Mouse (Mus musculus): ENCODE results near the gene Gm12394.
"Not testable (repeated sequence)": the region's sequence is repeated elsewhere in the genome, so short reads cannot be mapped to it uniquely, and the experiment has no call there.

Gm12394 gene

DNA sequence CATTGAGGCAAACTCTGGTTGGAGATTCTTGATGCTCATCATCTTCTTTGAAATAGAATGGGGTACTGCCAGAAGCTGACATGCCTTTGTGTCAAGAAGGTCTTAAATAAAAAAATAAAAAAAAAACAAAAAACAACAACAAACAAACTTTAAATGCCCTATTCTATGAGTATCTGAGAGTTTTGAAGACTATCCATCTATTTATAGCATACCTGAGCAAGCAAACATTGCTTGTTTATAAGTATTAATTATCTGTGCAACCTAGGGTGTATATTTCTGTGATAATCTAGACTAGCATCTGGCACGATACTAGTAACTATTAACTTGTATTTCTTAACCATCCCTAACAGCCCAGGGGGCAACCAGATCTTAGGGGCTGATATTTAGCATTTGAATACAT is at the start of gene Gm12394:
Gm12394 (minus strand) TSS at position 101 of the 400 bp plus-strand sequence.
- DNase-seq (ENCODE audit: low spot score): not testable (repeated sequence)

DNA sequence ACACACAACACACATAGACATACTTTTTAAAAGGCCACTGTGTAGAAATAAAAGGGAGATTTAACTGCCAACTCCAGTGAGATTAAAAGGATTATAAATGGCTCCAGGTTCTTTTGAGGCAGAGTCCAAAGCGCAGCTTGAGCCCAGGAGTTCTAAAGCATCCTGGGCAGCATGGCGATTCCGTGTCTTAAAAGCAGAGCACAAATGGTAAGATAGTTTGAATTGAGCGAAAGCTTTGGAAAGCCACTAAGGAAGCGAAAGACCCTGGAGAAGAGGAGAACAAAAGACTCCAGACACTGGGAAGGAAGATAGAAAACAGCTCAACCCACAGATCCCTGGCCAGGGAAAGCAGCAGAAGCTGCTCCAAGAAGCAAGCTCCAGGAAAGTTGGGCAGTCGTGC is 48.4 kb upstream of the Gm12394 start:
- DNase-seq (ENCODE audit: low spot score): no peak

DNA sequence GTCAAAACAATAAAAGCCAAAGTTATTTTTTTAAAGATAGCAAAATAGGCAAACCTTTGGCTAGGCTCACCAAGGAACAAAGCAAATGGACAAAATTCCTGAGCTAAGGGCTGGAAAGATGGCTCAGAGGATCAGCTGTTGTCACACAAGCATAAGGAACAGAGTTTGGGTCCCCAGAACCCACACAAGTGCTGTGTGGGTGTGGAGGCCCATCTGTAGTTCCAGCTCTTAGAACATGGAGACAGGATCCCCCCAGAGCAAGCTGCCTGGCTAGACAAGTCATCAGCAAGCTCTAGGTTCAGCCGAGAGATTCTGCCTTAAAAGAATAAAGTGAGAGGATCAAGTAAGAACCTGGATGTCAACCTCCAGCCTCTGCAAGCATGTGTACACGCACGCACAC is 48.0 kb upstream of the Gm12394 start:
- no peak for DNase-seq (ENCODE audit: low spot score)

DNA sequence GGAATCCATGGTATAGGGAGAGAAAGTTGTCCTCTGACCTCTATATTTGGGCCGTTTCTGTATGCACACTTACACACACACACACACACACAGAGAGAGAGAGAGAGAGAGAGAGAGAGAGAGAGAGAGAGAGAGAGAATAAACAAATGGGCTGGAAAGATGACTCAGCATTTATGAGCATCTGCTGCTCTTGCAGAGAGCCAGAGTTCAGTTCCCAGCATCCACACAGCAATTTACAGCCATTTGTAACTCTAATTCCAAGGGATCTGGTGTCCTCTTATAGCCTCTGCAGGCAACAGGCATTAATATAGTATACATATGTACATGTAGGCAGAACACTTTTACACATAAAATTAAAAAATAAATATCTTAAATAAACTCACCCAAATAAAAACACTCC is 47.4 kb upstream of the Gm12394 start:
- no peak for DNase-seq (ENCODE audit: low spot score)

DNA sequence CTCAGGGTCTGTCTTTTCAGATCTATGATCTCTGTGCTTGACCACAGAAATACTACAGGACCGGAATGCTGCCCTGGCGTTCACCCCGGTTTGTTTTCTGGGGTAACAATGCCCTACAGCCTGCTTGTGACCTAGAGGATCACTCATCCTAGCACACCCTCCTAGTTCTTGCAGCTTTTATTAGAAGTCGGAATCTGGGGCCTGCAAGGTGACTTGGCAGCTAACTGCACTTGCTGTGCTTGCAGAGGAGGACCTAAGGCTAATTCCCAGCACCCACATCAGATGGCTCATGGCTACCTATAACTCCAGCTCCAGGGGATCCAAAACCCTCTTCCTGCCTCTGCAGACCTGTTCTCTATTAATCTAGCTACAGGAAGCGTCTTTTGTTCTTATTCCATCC is 46.2 kb upstream of the Gm12394 start:
- DNase-seq (ENCODE audit: low spot score): no peak

DNA sequence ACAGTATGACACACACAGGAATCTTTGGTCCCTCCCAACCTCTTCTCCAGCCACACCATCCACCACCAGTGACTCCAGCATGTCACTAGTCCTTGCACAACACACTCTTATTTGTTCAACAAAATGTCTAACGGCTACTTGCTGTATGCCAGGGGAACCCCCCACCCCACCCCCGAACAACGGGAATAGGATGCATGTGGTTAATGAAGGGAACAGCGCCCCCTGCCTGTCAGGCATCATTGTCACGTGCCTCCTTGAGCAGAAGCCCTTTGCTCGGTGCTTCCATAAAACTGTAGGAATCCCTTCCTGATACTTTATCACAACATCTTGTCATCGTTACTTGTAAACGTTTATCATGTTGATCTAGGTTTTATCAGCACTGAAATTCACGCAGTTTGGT is 45.6 kb upstream of the Gm12394 start:
- DNase-seq (ENCODE audit: low spot score): no peak

DNA sequence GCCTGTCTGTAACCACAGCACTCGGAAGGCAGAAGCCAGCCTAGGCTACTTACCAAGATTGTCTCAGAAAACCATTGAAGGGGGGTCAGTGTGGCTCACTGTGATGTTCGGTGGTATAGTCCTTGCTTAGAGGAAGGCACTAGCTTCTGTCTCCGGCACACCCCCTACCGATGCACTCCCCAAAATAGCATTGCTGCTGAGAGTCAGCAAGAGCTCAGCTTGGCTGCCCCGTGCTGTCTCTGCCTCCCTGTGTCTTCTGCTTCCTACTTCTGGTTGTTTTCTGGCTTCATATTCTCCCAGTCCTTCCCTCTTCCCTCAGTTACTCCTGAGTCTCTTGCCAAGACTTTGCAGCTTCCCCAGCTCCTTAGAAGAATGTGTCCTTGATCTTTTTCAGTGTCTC is 44.3 kb upstream of the Gm12394 start:
- no peak for DNase-seq (ENCODE audit: low spot score)

DNA sequence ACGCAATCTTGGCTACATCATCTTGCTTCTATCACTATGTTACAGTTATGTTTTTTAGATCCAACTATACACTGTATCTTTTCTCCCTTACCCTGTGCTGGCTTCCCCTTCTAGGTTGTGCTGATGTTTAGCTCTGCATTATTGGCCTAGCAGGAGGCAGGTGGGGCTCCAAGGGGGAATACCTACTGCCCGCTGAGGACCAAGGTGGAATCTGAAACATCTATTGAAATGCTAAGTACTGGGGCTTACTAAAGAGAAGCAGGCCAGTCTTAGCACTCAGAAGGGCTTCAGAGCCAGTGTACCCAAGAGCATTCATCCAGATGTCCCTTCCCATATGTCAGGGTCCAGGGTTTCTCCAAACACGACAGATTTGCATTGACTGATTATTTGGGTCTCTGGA is 42.3 kb upstream of the Gm12394 start:
- no peak for DNase-seq (ENCODE audit: low spot score)

DNA sequence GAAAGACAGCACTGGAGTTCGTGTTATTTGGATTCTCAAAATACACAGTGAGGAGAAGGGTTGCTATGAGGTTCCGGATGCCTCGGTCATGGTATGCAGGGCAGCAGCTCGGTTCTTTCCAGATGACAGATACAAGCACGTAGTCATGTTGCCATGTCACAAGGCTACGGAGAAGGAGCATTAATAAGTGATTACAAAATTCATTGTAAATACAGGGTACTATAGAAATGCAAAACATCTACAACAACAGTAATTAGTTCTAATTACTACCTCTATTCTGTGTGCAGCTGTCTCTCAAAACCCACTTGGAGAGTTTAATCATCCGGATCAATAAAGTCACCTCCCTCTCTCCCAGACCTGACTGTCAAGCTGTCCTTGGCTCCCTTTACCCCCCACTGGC is 38.5 kb upstream of the Gm12394 start:
- no peak for DNase-seq (ENCODE audit: low spot score)

DNA sequence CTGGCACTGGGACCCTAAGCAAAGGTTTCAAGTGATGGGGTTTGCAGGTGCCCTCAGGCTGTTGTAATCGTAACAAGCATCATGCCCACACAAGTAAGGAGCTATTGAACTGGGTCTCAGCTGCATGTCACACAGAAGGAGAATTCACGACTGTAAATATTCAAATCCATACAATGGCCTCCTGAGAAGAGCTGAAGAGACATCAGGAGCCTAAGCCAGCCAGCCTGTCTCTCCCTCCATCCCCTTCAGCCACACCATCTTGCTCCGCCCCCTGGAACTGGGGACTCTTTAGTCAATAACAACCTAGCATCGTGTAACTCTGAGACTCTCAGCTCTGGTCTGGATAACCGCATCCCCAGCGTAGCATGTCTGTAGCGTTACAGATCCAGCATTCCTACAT is 34.6 kb upstream of the Gm12394 start:
- DNase-seq (ENCODE audit: low spot score): no peak

DNA sequence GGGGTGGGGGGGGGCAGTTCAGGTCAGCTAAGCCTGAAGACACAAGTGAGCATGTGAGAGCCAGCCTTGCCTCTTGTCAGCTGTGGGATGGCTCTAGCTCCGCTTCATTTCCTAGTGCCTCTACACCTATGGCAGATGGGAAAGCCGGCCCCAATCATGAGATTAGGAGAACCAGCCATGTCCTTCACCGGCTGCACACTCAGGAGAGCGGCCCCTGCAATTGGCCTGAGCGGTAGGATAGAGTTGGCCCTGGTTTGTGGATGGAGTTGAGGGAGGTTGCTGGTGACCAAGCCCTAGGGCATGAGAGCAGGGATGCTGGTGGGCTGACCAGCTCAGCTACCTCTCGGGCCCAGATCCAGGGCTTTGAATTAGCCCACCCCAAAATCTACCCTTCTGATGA is 32.2 kb upstream of the Gm12394 start:
- no peak for DNase-seq (ENCODE audit: low spot score)

DNA sequence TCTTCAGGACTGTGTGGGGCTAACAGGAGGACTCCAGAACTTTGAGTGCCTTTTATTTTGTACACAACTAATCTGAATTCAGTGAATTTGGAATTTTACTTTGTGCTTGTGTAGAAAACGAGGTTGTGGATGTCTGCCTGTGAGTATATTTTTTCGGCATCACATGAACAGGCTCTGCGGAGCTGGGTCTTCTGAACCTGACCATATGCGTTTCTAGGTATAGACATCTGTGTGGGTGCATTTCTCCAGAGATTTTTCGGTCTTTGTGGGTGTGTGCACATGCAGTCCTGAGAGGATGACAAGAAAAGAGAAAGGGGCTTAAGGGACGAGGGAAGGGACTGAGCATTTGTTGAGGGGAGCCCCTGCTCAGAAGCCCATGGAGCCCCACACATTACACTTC is 30.4 kb upstream of the Gm12394 start:
- DNase-seq (ENCODE audit: low spot score): no peak

DNA sequence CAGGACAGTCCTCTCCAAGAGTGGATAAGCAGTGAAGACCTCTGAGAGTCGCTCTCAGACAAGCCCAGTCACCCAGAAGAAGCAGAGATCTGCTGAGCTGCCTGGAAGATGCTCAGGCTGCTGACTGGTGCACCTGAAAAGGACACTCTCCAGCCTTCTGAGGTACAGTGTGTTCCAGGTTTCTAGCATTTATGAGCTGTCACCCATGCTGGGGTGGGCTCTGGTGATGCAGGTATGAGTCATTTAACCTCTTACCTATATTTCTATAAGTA is 24.0 kb upstream of the Gm12394 start:
- DNase-seq (ENCODE audit: low spot score): no peak

DNA sequence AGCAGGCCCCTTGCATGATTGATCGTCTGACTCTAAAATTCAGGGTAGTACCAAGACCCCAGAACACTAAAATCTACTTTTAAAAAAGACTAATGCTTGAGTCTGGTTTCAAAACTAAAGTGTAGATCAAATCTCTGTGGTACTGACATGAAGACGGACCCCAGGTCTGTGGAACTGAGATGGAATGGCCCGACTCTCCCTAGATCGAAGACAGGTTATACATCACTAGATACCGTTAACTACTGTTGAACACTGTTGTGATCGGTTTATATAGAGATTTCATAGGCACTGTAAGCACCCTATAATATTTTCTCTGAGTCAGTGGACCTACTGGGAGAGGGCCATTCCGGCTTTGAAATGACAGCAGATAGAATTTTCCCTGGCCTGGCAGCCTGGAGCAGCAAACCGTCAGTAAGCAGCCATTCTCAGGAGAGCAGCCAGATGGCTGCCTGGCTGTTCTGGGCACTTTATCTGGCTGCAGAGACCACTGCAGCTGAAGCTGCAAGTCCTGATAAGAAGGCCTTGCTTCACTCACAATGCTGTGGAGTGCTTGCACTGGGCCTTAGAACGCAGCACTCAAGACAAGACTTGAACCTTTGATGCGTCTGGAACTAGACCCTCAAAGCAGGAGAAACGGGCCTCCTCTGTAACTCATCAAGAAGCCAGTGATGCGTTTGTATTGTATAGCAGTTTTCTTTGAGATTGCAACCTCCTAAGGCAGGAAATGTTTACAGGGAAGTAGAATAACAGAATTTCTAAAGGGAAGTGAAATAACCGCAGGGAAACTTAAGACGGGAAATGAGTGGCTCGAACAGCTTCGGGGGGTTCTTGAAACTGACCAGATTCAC is 23.5 kb upstream of the Gm12394 start:
- no peak for DNase-seq (ENCODE audit: low spot score)

DNA sequence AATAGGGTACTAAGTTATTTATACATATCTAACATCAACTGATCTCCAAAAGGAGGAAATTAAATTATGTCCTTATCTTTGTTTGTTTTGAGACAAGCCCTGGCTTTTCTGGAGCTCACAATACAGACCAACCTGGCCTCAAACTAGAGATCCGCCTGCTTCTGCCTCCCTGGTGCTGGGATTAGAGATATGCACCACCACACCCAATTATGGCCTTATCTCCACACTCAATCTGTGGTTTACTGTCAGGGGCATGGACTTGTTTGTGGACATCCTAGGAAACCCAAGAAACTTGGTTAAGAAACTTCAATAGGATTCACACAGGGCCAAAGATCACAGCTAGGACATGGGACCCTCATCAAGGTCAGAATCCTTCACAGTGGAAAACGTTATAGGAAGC is 21.1 kb upstream of the Gm12394 start:
- DNase-seq (ENCODE audit: low spot score): no peak

DNA sequence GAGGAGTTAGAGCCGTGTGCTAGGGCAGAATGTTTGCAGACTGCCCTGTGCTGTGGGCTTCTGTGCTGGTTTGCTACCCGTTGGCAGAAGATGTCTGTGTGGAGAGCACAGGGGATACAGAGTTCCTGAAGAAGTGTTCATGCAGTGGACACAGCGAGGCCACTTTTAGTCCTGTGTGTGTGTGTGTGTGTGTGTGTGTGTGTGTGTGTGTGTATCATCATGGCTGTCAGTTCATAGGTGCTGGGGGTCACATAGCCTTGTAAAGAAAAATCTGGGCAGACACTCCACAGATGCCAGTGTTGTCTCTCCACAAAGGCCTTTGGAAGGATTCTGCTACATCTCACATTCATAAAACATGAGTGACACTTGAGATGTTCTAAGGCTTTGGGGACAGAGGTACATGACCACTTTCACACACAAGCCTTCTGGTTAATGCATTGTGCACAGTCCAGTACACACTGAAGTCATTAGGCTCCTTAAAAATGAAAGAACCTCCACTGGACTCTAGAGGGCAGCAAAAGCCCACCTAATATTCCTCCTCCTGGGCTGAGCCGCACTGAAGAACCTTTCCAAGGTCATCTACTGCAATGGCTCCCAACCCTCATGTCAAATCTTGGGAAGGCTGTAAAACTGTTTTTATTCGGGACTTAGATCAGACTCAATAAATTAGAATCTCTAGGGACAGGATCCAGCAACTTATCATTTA is 20.2 kb upstream of the Gm12394 start:
- peak; percentile 71 for DNase-seq (ENCODE audit: low spot score)

DNA sequence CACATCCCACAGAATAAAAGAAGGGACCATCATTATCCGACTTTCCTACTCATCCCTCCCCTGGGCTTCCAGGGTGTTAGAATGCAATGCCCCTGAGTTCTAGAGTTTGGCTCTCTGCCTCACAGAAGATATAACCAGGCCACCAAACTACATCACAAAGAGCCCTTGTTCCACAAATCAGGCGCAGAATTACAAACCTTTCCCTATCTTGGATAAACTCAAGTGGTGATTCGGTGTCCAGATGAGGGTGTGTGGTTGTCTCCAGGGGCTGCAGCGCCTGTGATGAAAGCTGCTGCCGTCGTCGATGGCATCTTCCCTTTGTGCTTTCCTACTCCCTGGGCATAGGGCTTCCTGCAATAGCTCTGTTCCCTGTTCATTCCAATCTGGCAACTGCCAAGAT is 17.6 kb upstream of the Gm12394 start, which contains the start of gene Fam205c:
Fam205c (minus strand) TSS at position 101 of the 400 bp plus-strand sequence.
- DNase-seq (ENCODE audit: low spot score): no peak

DNA sequence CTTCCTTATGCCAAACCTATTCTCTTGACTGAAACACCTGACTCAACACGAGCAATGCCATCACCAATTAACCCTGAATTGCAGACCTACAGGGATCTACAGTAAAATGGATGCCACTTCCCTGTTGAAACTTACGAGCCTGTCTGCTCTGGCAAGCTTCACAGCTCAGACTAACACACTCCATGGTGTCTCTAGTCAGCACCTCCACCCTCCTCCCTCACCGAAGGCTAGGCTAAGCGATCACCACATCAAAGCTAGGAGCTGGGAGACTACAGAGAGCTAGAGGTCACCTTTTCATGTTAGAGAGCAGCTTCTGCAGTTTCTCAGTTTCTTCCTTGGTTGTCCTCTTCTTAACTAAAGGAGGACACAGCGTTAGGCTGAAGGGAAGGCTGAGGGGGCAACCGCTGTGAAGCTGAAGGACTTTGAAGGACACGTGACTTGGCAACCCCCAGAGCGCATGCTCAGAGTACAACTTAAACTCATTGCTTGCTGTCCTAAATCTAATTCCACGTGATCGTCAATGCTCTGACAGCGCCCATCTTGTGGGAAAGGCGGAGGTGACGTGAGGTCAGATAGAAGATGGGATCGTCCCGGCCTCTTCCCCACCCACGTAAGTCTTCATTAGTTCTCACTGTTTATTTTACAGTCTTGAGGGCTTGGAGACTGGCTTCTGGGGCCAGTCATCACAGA is 16.3 kb upstream of the Gm12394 start:
- DNase-seq (ENCODE audit: low spot score): peak; percentile 1

DNA sequence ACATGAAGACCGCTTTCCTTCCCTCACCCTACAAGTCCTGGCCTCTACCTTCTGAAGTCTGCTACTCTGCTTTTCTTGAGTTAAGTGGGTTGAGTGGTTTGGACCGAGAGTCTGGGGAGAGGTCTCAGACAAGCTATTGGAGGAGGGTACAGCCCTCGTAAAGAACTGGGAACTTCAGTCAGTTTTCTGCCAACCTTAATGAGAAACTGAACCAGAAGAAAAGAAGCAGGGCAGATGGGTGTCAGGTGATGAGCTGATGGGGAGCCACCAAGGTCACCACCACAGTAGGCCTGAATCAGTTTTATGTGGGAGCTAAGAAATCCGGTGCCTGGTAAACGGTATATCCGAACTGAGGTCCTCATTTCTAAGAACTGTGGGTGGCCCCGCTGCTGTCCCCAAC is 15.6 kb upstream of the Gm12394 start:
- peak; percentile 0 for DNase-seq (ENCODE audit: low spot score)

DNA sequence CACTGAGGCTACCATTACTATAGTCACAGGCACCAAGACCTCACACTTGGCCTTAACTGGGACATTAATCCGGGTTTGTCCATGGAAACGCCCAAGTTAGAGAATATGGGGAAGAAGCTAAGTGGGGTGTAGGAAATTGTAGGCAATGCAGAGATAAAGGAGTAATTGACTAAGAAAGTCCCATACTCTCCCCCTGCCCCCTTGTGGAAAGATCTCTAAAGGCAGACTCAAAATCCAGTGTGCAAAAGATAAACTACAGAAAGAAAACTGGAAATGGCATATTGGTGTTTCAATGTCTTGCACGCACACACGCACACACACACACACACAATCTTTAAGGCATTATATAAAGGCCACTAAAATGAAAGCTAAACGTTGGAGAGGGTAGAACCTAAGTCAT is 14.2 kb upstream of the Gm12394 start:
- DNase-seq (ENCODE audit: low spot score): peak; percentile 0

DNA sequence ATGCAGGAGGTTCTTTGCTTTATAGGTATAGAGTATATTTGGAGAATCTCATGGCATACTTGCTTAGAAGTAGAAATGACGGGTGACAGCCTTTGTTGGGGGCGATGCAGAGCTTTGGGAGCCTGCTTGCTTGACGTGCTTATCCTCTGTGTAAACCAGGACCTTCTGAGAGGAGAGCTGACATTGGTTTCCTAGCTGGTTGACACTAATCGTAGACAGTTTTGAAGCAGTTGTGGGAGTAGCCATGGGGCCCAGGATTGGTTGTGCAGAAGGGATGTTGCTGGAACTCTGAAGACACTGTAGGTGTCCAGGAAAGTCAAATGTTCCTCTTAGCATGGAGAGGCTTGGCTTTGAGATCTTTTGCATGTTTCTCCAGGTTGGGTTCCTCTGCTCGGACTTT is 11.6 kb upstream of the Gm12394 start:
- DNase-seq (ENCODE audit: low spot score): peak; percentile 0

DNA sequence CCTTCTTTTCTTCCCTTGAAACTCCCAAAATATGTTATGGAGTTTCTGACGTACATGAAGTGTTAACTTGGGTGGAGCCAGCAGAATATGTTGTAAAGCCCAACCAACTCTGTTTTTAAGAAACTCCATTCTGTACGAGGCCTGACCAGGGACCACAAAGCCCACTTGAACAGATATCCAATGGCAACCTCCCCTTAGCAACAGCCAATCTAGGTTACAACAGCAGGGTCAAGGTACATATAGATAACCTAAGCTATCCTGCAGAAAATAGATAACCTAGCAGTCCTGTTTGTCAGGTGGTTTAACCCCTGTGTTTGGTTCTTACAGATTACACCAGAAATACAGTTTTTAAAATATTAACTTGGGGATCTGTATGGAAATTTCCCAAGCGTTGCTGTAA is 10.8 kb upstream of the Gm12394 start:
- DNase-seq (ENCODE audit: low spot score): no peak

DNA sequence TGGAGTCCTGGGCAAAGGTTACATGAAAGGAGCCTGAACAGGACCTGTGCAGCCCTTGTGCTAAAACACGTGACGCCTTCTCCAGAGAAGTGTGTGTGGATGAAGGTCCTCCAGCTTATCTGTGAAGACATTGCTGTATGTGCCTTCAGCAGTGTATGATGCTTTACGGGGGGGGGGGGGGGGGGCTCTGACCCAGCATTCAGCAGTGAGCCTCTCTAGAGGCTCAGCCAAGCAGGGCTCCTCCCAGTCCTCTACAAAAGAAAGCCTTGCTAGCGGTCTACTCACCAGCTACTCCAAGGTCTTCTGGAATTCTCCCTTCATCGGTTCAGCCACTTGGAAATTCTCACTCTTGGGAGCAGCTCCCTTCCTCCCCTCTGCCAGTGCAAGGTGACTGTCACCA is 6.9 kb upstream of the Gm12394 start:
- DNase-seq (ENCODE audit: low spot score): not testable (repeated sequence)

Measured in adipocyte (in vitro differentiated cells).